In genomic region chr8:3500235-3501090, GRCm38 (mm10) we compare ENCODE assay signal across 7 mouse cellular contexts. TPM values are rescaled to one million over a fixed set of nuclear protein-coding genes. Genes with fewer than 3 reads are reported as not detected.
DNase-seq lines count a peak whose midpoint lies in the region; ATAC-seq lines count a peak whose summit lies in the region.

Gene Mcoln1 (plus strand): TSS chr8:3500457.

- peak within 1 kb of the TSS; percentile 69 for H3K4me2 ChIP-seq in embryonic facial prominence, embryonic 11.5 days (ENCODE audit: low read depth, low read length)
- H3K4me2 ChIP-seq in limb, embryonic 11.5 days (ENCODE audit: low read depth, severe bottlenecking): peak within 1 kb of the TSS; percentile 75
- H3K4me2 ChIP-seq in midbrain, embryonic 14.5 days (ENCODE audit: low read length): peak within 1 kb of the TSS; percentile 83

- ATAC-seq in embryonic facial prominence, embryonic 11.5 days (replicated peaks; ENCODE audit: insufficient number of reproducible peaks, low FRiP score, low TSS enrichment, low read depth): peak; percentile 87
- peak; percentile 87 for ATAC-seq in limb, embryonic 11.5 days (ENCODE audit: insufficient number of reproducible peaks, low FRiP score, low TSS enrichment, low read depth)
- ATAC-seq in midbrain, embryonic 14.5 days (ENCODE audit: low FRiP score, low TSS enrichment): peak; percentile 91

- peak within 1 kb of the TSS; percentile 83 for H3K4me3 ChIP-seq in embryonic facial prominence, embryonic 11.5 days (ENCODE audit: low read depth, low read length)
- H3K4me3 ChIP-seq in limb, embryonic 11.5 days (ENCODE audit: low read depth, low read length): peak within 1 kb of the TSS; percentile 74
- peak within 1 kb of the TSS; percentile 79 for H3K4me3 ChIP-seq in midbrain, embryonic 14.5 days (replicated peaks; ENCODE audit: low read depth, low read length)

- H3K9ac ChIP-seq in embryonic facial prominence, embryonic 11.5 days (replicated peaks; ENCODE audit: low read length): peak within 1 kb of the TSS; percentile 82
- peak within 1 kb of the TSS; percentile 76 for H3K9ac ChIP-seq in limb, embryonic 11.5 days (ENCODE audit: low read length)
- peak within 1 kb of the TSS; percentile 83 for H3K9ac ChIP-seq in midbrain, embryonic 14.5 days (replicated peaks; ENCODE audit: low read length)

- peaks cover 19% of the 10 kb centered on the region for H3K36me3 ChIP-seq in embryonic facial prominence, embryonic 11.5 days (replicated peaks; ENCODE audit: control insufficient read depth, insufficient read depth, low read depth, low read length)
- peaks cover 18% of the 10 kb centered on the region for H3K36me3 ChIP-seq in limb, embryonic 11.5 days (ENCODE audit: control insufficient read depth, insufficient read depth, low read length)
- H3K36me3 ChIP-seq in midbrain, embryonic 14.5 days (ENCODE audit: control insufficient read depth, insufficient read depth, low read length): peaks cover 34% of the 10 kb centered on the region

- H3K27ac ChIP-seq in embryonic facial prominence, embryonic 11.5 days (replicated peaks; ENCODE audit: low read depth, low read length): peak within 1 kb of the TSS; percentile 79
- peak within 1 kb of the TSS; percentile 87 for H3K27ac ChIP-seq in limb, embryonic 11.5 days (replicated peaks; ENCODE audit: low read depth, low read length)
- peak within 1 kb of the TSS; percentile 84 for H3K27ac ChIP-seq in midbrain, embryonic 14.5 days (replicated peaks; ENCODE audit: low read depth, low read length)

- H3K27me3 ChIP-seq in embryonic facial prominence, embryonic 11.5 days (ENCODE audit: control insufficient read depth, insufficient read depth, low read length): no peaks in the 10 kb centered on the region
- H3K27me3 ChIP-seq in limb, embryonic 11.5 days (ENCODE audit: control insufficient read depth, insufficient read depth, low read length): no peaks in the 10 kb centered on the region
- H3K27me3 ChIP-seq in midbrain, embryonic 14.5 days (ENCODE audit: control insufficient read depth, insufficient read depth, low read length): no peaks in the 10 kb centered on the region

- H3K9me3 ChIP-seq in embryonic facial prominence, embryonic 11.5 days (replicated peaks; ENCODE audit: control insufficient read depth, low read length): peaks cover 6% of the 10 kb centered on the region
- peaks cover 8% of the 10 kb centered on the region for H3K9me3 ChIP-seq in limb, embryonic 11.5 days (ENCODE audit: control insufficient read depth, low read length)
- peaks cover 7% of the 10 kb centered on the region; the same call in 1 of the 2 replicates for H3K9me3 ChIP-seq in midbrain, embryonic 14.5 days (ENCODE audit: control insufficient read depth, low read length)

- DNase-seq in adrenal gland, postnatal 14 days: peak; percentile 99
- peak; percentile 100 for DNase-seq in embryonic facial prominence, embryonic 11.5 days (ENCODE audit: low spot score)
- DNase-seq in heart, adult 11 months: peak; percentile 100
- peak; percentile 99 for DNase-seq in kidney, adult 18-20 months
- peak; percentile 99 for DNase-seq in limb, embryonic 11.5 days (ENCODE audit: low spot score)
- peak; percentile 100 for DNase-seq in midbrain, embryonic 14.5 days
- peak; percentile 96 to 97 for DNase-seq in spleen, adult 18-20 months

- under 1% methylated on average over 68 of the region's 70 CpGs for WGBS in embryonic facial prominence, embryonic 11.5 days
- under 1% methylated on average over 66 of the region's 70 CpGs for WGBS in limb, embryonic 11.5 days
- under 1% methylated on average over 70 of the region's 70 CpGs for WGBS in midbrain, embryonic 14.5 days

- H3K4me1 ChIP-seq in embryonic facial prominence, embryonic 11.5 days (ENCODE audit: control insufficient read depth, insufficient read depth, low read length): no peaks in the 10 kb centered on the region
- peaks cover 6% of the 10 kb centered on the region; the same call in 1 of the 2 replicates for H3K4me1 ChIP-seq in limb, embryonic 11.5 days (ENCODE audit: control insufficient read depth, insufficient read depth, low read length)
- peaks cover 19% of the 10 kb centered on the region for H3K4me1 ChIP-seq in midbrain, embryonic 14.5 days (ENCODE audit: control insufficient read depth, insufficient read depth, low read length)

RNA-seq across cellular contexts. Expression of gene Mcoln1, which starts in this region (rescaled TPM):
- 31.8 and 37.5 TPM in 2 replicates for total RNA-seq in adrenal gland, postnatal 14 days (2021)
- polyA plus RNA-seq in embryonic facial prominence, embryonic 11.5 days (2014; fragmentation: Nextera tagmentation; extraction: Ambion mirVana): 43.1 and 43.6 TPM in 2 replicates
- 44.1 and 46.5 TPM in 2 replicates for polyA plus RNA-seq in limb, embryonic 11.5 days (2014; fragmentation: Nextera tagmentation; extraction: Ambion mirVana)
- polyA plus RNA-seq in midbrain, embryonic 14.5 days (2014; fragmentation: Nextera tagmentation; extraction: Ambion mirVana): 76.7 and 78.9 TPM in 2 replicates

Comparison
In these comparisons a context has a peak if more than half of its experiments do, and no peak if none do; other contexts are left out.
1. Peak in every context shown above with its lines: DNase-seq, ATAC-seq, H3K4me3 ChIP-seq and H3K27ac ChIP-seq.